Mouse (Mus musculus) intestine, postnatal 0 days (tissue): ENCODE results near the gene 1700012B07Rik. TPM values are rescaled to one million over a fixed set of nuclear protein-coding genes. Genes with fewer than 3 reads are reported as not detected.

ENCODE experiments used
- ATAC-seq: fragments of 200-750 bp; cut with Nextera tagmentation; 2 replicates; pipeline ENCODE4 v1.8.0; 2017; ENCODE audit warnings: mild to moderate bottlenecking, moderate TSS enrichment, moderate library complexity
- H3K27ac ChIP-seq: fragments of 300-500 bp; sonication (generic); 2 replicates; pipeline ENCODE4 v1.5.1; 2014; ENCODE audit warnings: mild to moderate bottlenecking, low read depth, low read length, moderate library complexity
- H3K27me3 ChIP-seq: fragments of 300-500 bp; sonication (generic); replicated peaks from 2 replicates; pipeline ENCODE4 v1.6.1; 2014; ENCODE audit warnings: low read length, mixed read lengths; ENCODE audit not compliant: control insufficient read depth, insufficient read depth
- H3K36me3 ChIP-seq: fragments of 300-500 bp; sonication (generic); 2 replicates; pipeline ENCODE4 v1.6.1; 2014; ENCODE audit warnings: mild to moderate bottlenecking, moderate library complexity; ENCODE audit not compliant: control insufficient read depth, insufficient read depth
- H3K4me1 ChIP-seq: fragments of 300-500 bp; sonication (generic); replicated peaks from 2 replicates; pipeline ENCODE4 v1.6.1; 2014; ENCODE audit warnings: antibody characterized with exemption, low read length, mixed read lengths; ENCODE audit not compliant: control insufficient read depth, insufficient read depth
- H3K4me2 ChIP-seq: fragments of 300-500 bp; sonication (generic); replicated peaks from 2 replicates; pipeline ENCODE4 v1.6.1; 2014; ENCODE audit warnings: low read depth, mild to moderate bottlenecking, moderate library complexity
- H3K4me3 ChIP-seq: fragments of 300-500 bp; sonication (generic); 2 replicates; pipeline ENCODE4 v1.5.1; 2014; ENCODE audit warnings: low read depth, low read length
- H3K9ac ChIP-seq: fragments of 300-500 bp; sonication (generic); 2 replicates; pipeline ENCODE4 v1.6.1; 2014; ENCODE audit warnings: mild to moderate bottlenecking, low read depth, low read length
- H3K9me3 ChIP-seq: fragments of 300-500 bp; sonication (generic); 2 replicates; pipeline ENCODE4 v1.6.1; 2016; ENCODE audit warnings: mixed run types; ENCODE audit not compliant: control insufficient read depth
- CTCF ChIP-seq: sonication (generic); IDR thresholded peaks from 2 replicates; pipeline ENCODE4 v1.5.1; 2016; ENCODE audit warnings: low read depth, mild to moderate bottlenecking, control low read depth, antibody characterized with exemption, moderate library complexity
- WGBS: fragments of 180-500 bp; shearing (Covaris S2); extraction: QIAGEN DNeasy Blood & Tissue Kit; methylation state at CpG from one replicate; pipeline ENCODE4 v1.1.7; 2014; 5-methylcytosine and 5-hydroxymethylcytosine counted together
- polyA plus RNA-seq: library from polyadenylated mRNA; unstranded; fragments of >200 nt; fragmentation: Nextera tagmentation; extraction: Ambion mirVana; gene quantifications from 2 replicates; pipeline ENCODE4 v1.2.1, GENCODE M21; 2015

The 1700012B07Rik gene
- polyA plus RNA-seq, 1 experiment from 2014 or later = not detected

DNA sequence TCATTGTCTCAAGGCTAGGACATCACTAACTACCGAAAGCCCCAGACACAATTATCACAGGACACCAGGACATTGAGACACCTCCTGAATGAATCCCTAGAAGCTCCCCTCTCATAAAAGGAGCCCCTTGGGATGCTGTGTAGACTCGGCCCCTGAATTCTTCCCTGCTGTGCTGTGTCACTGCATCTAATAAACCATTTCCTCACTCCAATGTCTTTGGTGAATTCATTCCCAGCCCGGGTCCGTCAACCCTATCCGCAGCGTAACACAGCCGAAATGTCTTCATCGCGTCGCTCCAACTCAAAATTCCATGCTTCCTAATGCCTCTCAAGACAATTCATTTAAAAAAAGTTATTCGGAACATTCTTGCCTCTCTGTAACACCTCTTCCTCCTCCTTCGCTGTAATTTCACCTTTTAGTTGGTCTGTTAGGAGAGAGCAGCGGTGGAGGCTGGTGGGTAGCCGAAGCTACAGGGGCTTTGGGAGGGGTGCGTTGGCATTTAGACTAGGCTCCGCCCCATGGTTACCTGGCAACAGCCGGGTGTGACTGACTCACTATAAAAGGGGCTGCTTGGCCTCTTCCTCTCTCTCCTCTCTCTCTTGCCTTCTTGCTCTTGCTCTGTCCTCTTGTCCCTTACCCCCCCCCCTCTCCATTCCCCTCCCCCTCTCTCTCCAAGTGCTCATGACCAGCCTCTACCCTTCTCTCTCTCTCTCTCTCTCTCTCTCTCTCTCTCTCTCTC lies 25.6 kb upstream of the 1700012B07Rik start:
- ATAC-seq = no peak
- 70% methylated on average over 17 of the region's 17 CpGs for WGBS
- Histone ChIP-seq H3K36me3 (no peaks in the 10 kb centered on the region), H3K4me1 (no peaks in the 10 kb centered on the region), H3K27ac (no peak overlapping the region), H3K9ac (no peak overlapping the region), H3K9me3 (no peaks in the 10 kb centered on the region), H3K27me3 (no peaks in the 10 kb centered on the region), H3K4me2 (no peak overlapping the region), H3K4me3 (no peak overlapping the region)
- no peak for TF ChIP-seq CTCF

- H3K4me2 ChIP-seq = no peak overlapping the region
- WGBS = 77% methylated on average over 4 of the region's 4 CpGs
- no peak overlapping the region for H3K9ac ChIP-seq
- H3K27me3 ChIP-seq = no peaks in the 10 kb centered on the region
- no peaks in the 10 kb centered on the region for H3K36me3 ChIP-seq
- H3K4me3 ChIP-seq = no peak overlapping the region
- H3K9me3 ChIP-seq = no peaks in the 10 kb centered on the region
- H3K27ac ChIP-seq = no peak overlapping the region
- no peak for TF ChIP-seq CTCF
- ATAC-seq = no peak
- no peaks in the 10 kb centered on the region for H3K4me1 ChIP-seq
Observed at GRCm38 (mm10) chr11:109851996-109852395, 24.1 kb upstream of the 1700012B07Rik start.

- no peak for TF ChIP-seq CTCF
- 57% methylated on average over 7 of the region's 7 CpGs for WGBS
- no peak overlapping the region for H3K27ac ChIP-seq
- no peaks in the 10 kb centered on the region for H3K27me3 ChIP-seq
- H3K4me1 ChIP-seq = no peaks in the 10 kb centered on the region
- H3K4me3 ChIP-seq = no peak overlapping the region
- H3K9ac ChIP-seq = no peak overlapping the region
- no peaks in the 10 kb centered on the region for H3K36me3 ChIP-seq
- H3K9me3 ChIP-seq = no peaks in the 10 kb centered on the region
- no peak overlapping the region for H3K4me2 ChIP-seq
- ATAC-seq = no peak
Observed at GRCm38 (mm10) chr11:109846343-109846742, 18.5 kb upstream of the 1700012B07Rik start.

- H3K4me2 ChIP-seq = no peak overlapping the region
- H3K36me3 ChIP-seq = no peaks in the 10 kb centered on the region
- no peak overlapping the region for H3K4me3 ChIP-seq
- H3K4me1 ChIP-seq = no peaks in the 10 kb centered on the region
- no peak overlapping the region for H3K27ac ChIP-seq
- no peaks in the 10 kb centered on the region for H3K9me3 ChIP-seq
- ATAC-seq = no peak
- 63% methylated on average over 4 of the region's 4 CpGs for WGBS
- no peak for TF ChIP-seq CTCF
- no peaks in the 10 kb centered on the region for H3K27me3 ChIP-seq
- no peak overlapping the region for H3K9ac ChIP-seq
Observed at GRCm38 (mm10) chr11:109845601-109846000, 17.8 kb upstream of the 1700012B07Rik start.

GRCm38 (mm10) chr11:109844466-109844865 lies 16.6 kb upstream of the 1700012B07Rik start:
- 69% methylated on average over 5 of the region's 5 CpGs for WGBS
- Histone ChIP-seq H3K9me3 (no peaks in the 10 kb centered on the region), H3K4me1 (no peaks in the 10 kb centered on the region), H3K4me3 (no peak overlapping the region), H3K36me3 (no peaks in the 10 kb centered on the region), H3K27me3 (no peaks in the 10 kb centered on the region), H3K4me2 (no peak overlapping the region), H3K27ac (no peak overlapping the region), H3K9ac (no peak overlapping the region)
- TF ChIP-seq CTCF = no peak
- ATAC-seq = no peak

DNA sequence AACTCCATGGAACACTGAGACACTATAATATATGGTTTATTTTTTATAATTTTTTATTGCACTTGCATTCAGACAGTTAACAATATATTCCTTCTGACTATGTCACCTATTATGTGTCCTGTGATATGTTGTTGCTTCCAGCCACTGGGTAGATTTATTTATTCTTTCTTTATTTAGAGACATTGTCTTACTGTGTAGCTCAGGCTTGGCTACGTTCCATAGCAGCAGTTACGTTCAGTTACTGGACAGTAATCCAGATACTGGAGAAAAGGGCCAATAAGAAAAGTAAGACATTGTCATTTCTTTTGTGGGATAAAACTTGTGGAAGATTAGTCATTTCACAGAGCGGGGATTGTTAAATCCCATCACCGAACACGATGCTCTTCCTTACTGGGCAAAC lies 2.5 kb upstream of the 1700012B07Rik start:
- WGBS = 46% methylated on average over 5 of the region's 5 CpGs
- H3K9me3 ChIP-seq = no peaks in the 10 kb centered on the region
- no peak overlapping the region for H3K27ac ChIP-seq
- H3K4me1 ChIP-seq = no peaks in the 10 kb centered on the region
- ATAC-seq = no peak
- H3K4me2 ChIP-seq = no peak overlapping the region
- no peak for TF ChIP-seq CTCF
- no peak overlapping the region for H3K4me3 ChIP-seq
- H3K27me3 ChIP-seq = no peaks in the 10 kb centered on the region
- H3K36me3 ChIP-seq = no peaks in the 10 kb centered on the region
- H3K9ac ChIP-seq = no peak overlapping the region
